Mouse (Mus musculus) liver, adult 2 months (tissue): ENCODE results near the gene Cdh23. TPM values are rescaled to one million over a fixed set of nuclear protein-coding genes. Genes with fewer than 3 reads are reported as not detected.
A peak's percentile ranks its signal among the peaks of the same experiment; 100 is the strongest.

Source experiments
- DNase-seq: peaks from one replicate; pipeline ENCODE4 v3.0.0-alpha.2; 2011; ENCODE audit warnings: low read depth, low spot score; ENCODE audit errors: extremely low read depth
- H3K27ac ChIP-seq: fragments of 200-500 bp; replicated peaks from 2 replicates; pipeline ENCODE4 v1.5.1; 2012; ENCODE audit warnings: low read depth, mild to moderate bottlenecking, control low read depth, inconsistent platforms, low read length; ENCODE audit not compliant: insufficient read depth
- H3K27me3 ChIP-seq: fragments of 200-500 bp; 2 replicates; pipeline ENCODE4 v1.6.1; 2012; ENCODE audit warnings: mild to moderate bottlenecking, moderate library complexity, low read length, inconsistent platforms; ENCODE audit not compliant: control insufficient read depth, insufficient read depth
- H3K36me3 ChIP-seq: fragments of 200-500 bp; 2 replicates; pipeline ENCODE4 v1.6.1; 2012; ENCODE audit warnings: low read length, inconsistent platforms; ENCODE audit not compliant: control insufficient read depth, insufficient read depth
- H3K4me1 ChIP-seq: fragments of 200-500 bp; 2 replicates; pipeline ENCODE4 v1.6.1; 2011; ENCODE audit warnings: low read length; ENCODE audit not compliant: control insufficient read depth, insufficient read depth
- H3K4me3 ChIP-seq: fragments of 200-500 bp; 2 replicates; pipeline ENCODE4 v1.5.1; 2011; ENCODE audit warnings: low read depth, mild to moderate bottlenecking, control low read depth, low read length, moderate library complexity; ENCODE audit not compliant: insufficient read depth
- H3K79me2 ChIP-seq: fragments of 200-500 bp; 2 replicates; pipeline ENCODE4 v1.6.1; 2012; ENCODE audit warnings: inconsistent platforms, mild to moderate bottlenecking, low read length, moderate library complexity; ENCODE audit not compliant: control insufficient read depth, insufficient read depth
- H3K9ac ChIP-seq: fragments of 200-500 bp; 2 replicates; pipeline ENCODE4 v1.6.1; 2012; ENCODE audit warnings: low read depth, mild to moderate bottlenecking, control low read depth, inconsistent platforms, low read length
- CTCF ChIP-seq: fragments of 200-500 bp; IDR thresholded peaks from 2 replicates; pipeline ENCODE4 v1.5.1; 2011; ENCODE audit warnings: low read depth, low read length, control low read depth
- POLR2A ChIP-seq: fragments of 200-500 bp; IDR thresholded peaks from 2 replicates; pipeline ENCODE4 v1.6.1; 2011; ENCODE audit warnings: low read length, control low read depth; ENCODE audit not compliant: insufficient read depth; ENCODE audit errors: extremely low read depth
- WGBS: fragments of 180-500 bp; shearing (Covaris S2); methylation state at CpG from one replicate; pipeline ENCODE4 v1.1.7; 2018; 5-methylcytosine and 5-hydroxymethylcytosine counted together
- polyA plus RNA-seq: library from polyadenylated mRNA; depleted of rRNA; stranded (reverse); fragments of >200 nt; gene quantifications from 2 replicates; pipeline ENCODE4 v1.2.3, GENCODE M21; 2012
- total RNA-seq: library from RNA; depleted of rRNA; stranded (reverse); fragments of >200 nt; gene quantifications from 2 replicates; pipeline ENCODE4 v1.2.3, GENCODE M21; 2014

Gene Cdh23
- total and polyA plus RNA-seq, 2 experiments, result not detected

DNA sequence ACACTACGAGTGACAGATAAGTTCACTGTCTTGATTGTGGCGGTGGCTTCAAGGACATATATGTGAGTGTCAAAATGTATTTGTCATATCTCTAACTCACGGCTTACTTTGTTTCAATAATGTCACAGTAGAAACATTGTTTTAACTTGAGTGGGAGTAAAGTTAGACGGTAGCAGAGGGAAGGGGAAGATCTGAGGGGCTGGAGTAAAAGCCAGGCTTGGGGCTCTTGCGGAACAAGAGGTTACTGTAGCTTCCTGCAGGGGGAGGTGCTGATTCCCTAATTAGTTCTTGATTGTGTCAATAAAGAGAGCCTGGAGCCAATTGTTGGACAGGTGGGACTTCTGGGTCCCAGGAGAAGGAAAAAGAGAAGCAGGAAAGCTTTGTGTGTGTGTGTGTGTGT, 70.2 kb downstream of the Cdh23 start:
- Histone ChIP-seq H3K36me3 (no peaks in the 10 kb centered on the region), H3K4me3 (no peak overlapping the region), H3K79me2 (no peaks in the 10 kb centered on the region), H3K27ac (no peak overlapping the region), H3K9ac (no peak overlapping the region), H3K27me3 (no peaks in the 10 kb centered on the region), H3K4me1 (no peaks in the 10 kb centered on the region)
- 56% methylated on average over 5 of the region's 5 CpGs for WGBS
- DNase-seq, result no peak
- TF ChIP-seq CTCF (no peak), POLR2A (no peak)

DNA sequence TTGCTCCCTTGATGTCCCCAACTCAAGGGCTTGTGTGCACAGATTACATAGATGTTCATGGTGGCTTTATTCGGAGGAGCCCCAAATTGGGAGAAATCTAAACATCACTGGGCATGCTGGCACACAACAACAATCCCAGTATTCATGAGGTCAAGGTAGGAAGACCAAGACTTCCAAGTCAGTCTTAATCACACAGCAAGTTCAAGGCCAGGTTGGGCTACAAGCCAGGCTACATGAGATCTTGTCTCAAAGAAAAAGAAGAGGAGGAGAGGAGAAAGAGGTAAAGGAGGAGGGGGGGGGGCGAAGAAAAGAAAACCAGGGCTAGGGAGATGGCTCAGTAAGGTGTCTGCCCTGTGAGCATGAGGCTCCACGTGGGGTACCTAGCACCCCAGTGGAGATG, 70.8 kb downstream of the Cdh23 start:
- no peak overlapping the region for H3K9ac ChIP-seq
- no peaks in the 10 kb centered on the region for H3K79me2 ChIP-seq
- no peaks in the 10 kb centered on the region for H3K36me3 ChIP-seq
- H3K27me3 ChIP-seq, result no peaks in the 10 kb centered on the region
- no peak overlapping the region for H3K4me3 ChIP-seq
- TF ChIP-seq CTCF, result no peak
- WGBS, result 63% methylated on average over 3 of the region's 3 CpGs
- no peak overlapping the region for H3K27ac ChIP-seq
- DNase-seq, result no peak
- H3K4me1 ChIP-seq, result no peaks in the 10 kb centered on the region

DNA sequence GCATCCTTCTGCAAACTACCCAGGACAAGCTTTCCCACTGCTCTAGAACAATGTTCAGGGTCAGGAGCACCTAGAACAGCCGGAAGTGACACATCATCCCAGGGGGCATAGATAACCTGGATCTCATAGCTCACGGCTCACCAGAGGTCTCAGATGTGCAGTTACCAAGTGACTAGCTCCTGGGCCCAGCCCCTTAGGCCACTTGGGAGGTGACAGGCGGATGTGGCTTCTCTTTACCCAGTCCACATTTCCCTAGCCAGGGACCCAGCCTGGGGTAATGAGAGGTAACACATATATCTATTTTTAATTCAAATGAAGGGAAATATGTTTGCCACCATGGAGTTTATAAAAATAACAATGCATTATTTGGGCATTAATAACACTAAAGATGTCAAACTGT, 71.3 kb downstream of the Cdh23 start:
- no peaks in the 10 kb centered on the region for H3K4me1 ChIP-seq
- no peaks in the 10 kb centered on the region for H3K36me3 ChIP-seq
- no peaks in the 10 kb centered on the region for H3K79me2 ChIP-seq
- no peaks in the 10 kb centered on the region for H3K27me3 ChIP-seq
- no peak overlapping the region for H3K9ac ChIP-seq
- TF ChIP-seq POLR2A (no peak), CTCF (no peak)
- H3K4me3 ChIP-seq, result no peak overlapping the region
- H3K27ac ChIP-seq, result no peak overlapping the region
- DNase-seq, result no peak
- 55% methylated on average over 3 of the region's 3 CpGs for WGBS

DNA sequence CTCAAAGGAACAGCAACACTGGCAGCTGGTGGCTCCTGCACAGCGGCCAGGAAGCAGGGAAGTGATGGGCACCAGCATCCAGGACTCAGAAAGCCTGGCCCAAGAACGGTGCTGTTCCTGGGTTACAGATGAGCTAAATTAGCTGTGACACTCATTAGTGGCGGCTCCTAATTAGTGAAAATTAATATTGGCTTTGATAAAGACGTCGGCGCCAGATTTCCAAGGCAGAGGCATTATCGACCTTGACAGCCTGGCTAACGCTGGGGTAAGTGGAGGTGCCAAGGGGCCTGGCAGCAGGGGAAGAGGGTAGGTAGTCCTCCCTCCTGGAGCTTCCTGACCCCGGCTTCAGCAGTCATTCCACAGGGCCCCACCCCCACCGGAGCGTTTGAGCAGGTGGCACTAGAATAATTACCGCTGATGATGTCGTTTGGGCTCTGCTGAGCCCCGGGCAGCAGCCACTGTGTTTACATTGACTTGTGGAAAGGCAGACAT, 72.0 kb downstream of the Cdh23 start:
- Histone ChIP-seq H3K27ac (no peak overlapping the region), H3K4me1 (no peaks in the 10 kb centered on the region), H3K4me3 (no peak overlapping the region), H3K9ac (no peak overlapping the region), H3K36me3 (no peaks in the 10 kb centered on the region), H3K79me2 (no peaks in the 10 kb centered on the region), H3K27me3 (no peaks in the 10 kb centered on the region)
- DNase-seq, result no peak
- 53% methylated on average over 14 of the region's 14 CpGs for WGBS
- TF ChIP-seq CTCF (no peak), POLR2A (no peak)

DNA sequence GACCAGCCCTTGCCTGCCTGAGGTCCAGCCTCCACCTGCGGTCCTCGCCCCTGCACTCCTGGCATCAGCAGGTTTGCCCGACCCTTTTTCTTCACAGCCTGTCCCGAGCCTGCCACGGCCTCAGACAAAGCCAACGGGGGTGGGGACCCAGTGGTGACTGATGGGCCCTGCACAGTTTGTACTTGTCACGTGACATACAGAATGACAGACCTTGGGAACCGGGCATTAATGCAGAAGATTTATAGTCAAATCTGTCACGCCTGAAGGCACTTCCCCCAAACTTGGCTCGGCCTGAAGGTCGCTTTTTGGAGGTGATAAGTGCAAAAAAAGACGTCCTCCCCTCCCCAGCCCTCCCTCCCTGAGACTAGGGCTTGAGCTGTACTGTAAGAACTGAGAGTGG, 73.5 kb downstream of the Cdh23 start:
- H3K36me3 ChIP-seq, result no peaks in the 10 kb centered on the region
- H3K27me3 ChIP-seq, result no peaks in the 10 kb centered on the region
- H3K79me2 ChIP-seq, result no peaks in the 10 kb centered on the region
- H3K4me1 ChIP-seq, result no peaks in the 10 kb centered on the region
- no peak for DNase-seq
- no peak overlapping the region for H3K9ac ChIP-seq
- 69% methylated on average over 12 of the region's 12 CpGs for WGBS
- TF ChIP-seq CTCF, result no peak
- TF ChIP-seq POLR2A, result no peak
- H3K4me3 ChIP-seq, result no peak overlapping the region
- H3K27ac ChIP-seq, result no peak overlapping the region

DNA sequence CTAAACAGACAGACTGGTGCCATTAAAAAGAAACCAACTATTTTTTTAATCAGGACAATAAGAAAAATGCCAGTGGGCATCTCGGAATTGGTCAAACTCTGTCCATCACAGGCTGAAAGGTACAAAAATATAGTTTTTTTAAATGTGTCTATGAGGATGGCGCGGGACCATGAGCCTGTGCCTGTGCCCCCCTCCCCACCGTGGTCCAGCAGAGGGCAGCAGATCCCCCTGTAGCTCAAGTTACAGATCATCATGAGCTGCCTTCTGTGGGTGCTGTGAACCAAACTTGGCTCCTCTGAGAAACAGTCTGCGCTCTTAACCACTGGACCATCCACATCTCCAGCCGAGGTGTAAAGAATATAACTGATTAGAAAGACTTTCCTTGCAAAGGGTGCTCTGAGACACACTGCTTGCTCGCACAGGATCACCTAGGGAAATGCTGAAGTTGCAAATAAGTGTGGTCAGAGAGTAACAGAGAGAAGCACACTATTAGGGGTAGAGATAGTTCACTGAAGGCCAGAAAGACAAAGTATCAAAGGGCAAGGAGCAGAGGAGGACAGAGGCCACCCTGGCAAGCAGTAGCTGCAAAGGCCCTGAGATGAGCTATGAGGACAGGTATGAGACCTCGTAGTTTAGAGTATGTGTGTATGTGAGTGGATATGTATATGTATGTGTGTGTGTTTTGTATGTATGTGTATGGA, 74.7 kb downstream of the Cdh23 start:
- no peak overlapping the region for H3K4me3 ChIP-seq
- no peaks in the 10 kb centered on the region for H3K36me3 ChIP-seq
- TF ChIP-seq CTCF (peak; percentile 43), POLR2A (no peak)
- no peaks in the 10 kb centered on the region for H3K27me3 ChIP-seq
- no peak overlapping the region for H3K9ac ChIP-seq
- 85% methylated on average over 8 of the region's 8 CpGs for WGBS
- no peaks in the 10 kb centered on the region for H3K79me2 ChIP-seq
- no peak overlapping the region for H3K27ac ChIP-seq
- DNase-seq, result no peak
- no peaks in the 10 kb centered on the region for H3K4me1 ChIP-seq
